Mouse (Mus musculus): ENCODE measurements around the gene Gm20388.
A peak's percentile ranks its signal among the peaks of the same experiment; 100 is the strongest.

DNA sequence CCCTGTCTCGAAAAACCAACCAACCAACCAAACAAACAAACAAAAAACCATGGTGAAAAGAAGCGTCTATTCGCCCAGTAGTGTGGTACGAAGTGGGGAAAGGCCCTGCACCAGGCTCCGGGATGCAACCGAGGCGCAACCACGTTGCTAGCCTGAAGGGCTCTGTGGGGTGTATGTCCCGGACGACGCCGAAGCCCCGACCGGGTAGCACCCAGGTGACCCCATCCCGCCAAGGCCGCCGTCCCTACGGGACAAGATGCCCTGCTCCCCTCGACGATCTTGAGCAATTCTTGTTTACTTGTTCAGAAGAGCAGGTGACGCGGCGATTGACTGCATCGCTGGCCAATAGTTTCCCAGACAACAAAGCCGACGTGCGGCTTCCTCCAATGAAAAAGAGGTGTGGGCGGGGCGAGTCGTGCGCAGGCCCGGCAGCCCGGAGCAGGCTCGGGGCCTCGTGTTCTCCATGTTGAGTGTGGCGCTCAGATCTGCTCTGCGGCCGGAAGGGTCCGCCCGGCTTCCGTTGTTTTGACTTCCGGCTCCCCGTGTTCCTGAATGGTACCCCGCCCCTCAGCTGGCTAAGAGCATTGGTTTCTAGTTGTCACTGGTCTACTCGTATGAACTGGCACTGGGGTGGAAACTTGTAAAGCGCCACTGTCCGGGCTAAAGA is 1674.7 kb downstream of the Gm20388 start:
- TF ChIP-seq CTCF (IDR thresholded peaks at IDR 0.05; ENCODE audit: low read depth) (no peak), EP300 (optimal IDR thresholded peaks at IDR 0.05) (peak; percentile 83)
